Mouse (Mus musculus): ENCODE results near the gene Metap1.

Metap1 gene

DNA sequence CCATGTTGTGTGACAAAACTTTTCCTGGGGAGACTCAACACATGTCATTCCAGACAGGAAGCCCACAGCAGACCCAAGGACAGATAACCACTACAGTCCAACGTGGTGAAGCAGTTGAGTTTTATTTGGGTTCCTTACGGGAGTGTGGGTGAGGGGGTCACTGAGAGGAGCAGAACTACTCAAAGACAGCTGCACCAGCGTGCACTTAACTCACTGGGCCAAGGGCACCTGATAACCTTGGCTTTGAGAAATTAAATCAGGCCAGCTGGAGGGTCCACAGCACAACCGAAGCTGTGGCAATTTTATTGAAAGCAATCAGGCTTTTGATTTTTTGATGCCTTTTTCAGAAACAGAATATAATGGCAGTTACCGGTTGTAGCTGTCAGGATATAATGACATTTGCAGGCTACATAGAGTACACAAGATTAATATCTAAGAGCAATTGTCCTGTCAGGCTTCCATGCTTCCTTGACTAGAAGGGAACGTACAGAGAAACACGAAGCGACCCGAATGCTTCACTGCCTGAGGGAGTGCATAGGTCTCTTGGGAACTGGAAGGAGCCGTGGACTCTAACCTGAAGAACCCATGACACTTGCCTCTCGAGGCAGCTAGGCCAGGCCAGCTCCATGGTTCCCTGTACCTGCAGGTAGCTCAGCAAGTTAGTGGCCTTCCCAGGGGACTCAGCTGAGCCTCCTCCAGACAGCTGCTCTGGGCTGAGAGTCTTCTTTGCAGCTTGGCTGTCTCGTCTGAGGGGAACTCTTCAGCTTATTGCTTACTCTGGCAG lies 41.0 kb downstream of the Metap1 start:
- DNase-seq (ENCODE audit: low spot score) = no peak

DNA sequence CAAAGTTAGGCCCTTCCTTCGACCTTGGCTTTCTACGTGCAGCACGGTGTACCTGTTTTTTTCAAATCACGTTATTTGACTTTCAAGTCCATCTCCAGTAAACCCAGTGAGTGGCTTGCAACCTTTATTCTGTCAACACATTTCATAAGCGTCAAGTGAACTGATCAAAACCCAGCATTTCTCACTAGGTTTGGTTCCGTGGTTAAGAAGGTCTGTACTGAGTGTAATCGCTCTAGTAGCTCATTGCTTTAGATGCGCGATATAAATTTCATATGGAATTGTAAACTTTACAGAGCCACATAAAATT lies 45.9 kb downstream of the Metap1 start:
- no peak for DNase-seq (ENCODE audit: low spot score)

GRCm38 (mm10) chr3:138442612-138443464 lies 46.5 kb downstream of the Metap1 start, which contains the start of gene Adh5:
Adh5 (plus strand) TSS chr3:138443093.
- DNase-seq (ENCODE audit: low spot score) = peak; percentile 96

GRCm38 (mm10) chr3:138442203-138442602 lies 47.1 kb downstream of the Metap1 start:
- no peak for DNase-seq (ENCODE audit: low spot score)

DNA sequence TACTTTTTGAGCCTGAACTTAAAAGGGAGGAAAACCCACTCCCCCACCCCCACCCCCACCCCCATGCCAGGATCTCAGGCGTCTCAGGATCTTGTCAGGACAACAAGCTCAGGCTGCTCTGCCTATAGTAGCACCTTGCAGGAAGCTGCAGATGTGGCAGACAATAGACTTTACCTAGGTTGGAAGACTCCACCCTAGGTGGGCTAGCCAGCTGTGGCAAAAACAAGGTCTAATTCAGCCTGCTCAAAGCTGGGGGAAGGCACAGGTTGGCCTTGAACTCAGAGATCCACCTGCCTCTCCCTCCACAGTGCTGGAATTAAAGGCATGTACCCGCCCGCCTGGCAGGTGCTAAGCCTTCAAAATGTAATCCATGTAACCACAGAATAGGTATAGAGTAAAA lies 50.6 kb downstream of the Metap1 start:
- DNase-seq (ENCODE audit: low spot score) = no peak

GRCm38 (mm10) chr3:138431835-138432234 lies 57.5 kb downstream of the Metap1 start:
- no peak for DNase-seq (ENCODE audit: low spot score)

DNA sequence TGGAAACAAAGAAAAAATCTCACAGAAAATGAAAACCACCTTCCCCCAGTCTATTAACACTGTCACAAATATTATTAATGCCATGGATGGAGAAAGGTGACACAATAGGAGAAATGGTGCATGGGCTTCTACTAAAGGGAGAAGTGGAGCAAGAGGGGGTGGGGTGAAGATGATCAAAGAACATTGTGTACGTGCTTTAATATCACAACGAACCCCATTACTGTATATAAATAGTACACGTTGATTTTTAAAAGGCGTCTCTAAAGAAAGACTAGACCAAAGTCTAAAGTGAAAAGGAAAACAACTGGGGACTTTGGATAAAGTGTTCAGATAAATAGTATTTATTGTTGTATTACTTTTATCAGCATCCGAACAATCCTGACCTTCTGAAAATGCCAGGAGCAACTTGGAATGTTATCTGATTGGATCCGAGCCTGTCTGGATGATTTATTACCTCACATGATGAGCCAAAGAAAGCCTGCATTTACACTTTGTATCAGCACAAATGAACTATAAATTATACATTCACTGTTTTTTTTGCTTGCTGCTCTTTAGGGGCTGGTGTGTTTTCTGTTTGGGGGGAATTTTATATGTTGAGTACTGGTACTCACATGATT lies 58.8 kb downstream of the Metap1 start:
- DNase-seq (ENCODE audit: low spot score) = no peak

DNA sequence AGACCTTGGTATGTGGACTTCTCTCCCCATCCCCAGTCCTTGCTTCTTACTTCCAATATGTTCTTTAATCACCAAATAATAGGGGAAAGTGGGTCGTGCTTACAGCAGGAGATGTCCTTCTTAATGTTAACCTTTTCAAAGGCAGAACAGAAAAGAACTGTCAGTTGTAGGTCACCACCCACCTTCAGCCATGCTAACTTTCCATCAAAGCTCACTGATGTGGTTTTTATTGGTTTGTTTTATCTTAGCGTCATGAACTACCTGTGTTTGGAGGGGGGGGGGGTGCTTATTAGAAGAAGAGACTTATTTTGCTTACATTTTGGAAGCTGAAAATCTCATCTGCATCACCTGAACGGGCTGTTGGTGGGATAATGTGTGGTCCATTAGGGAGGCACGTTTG lies 65.1 kb downstream of the Metap1 start:
- no peak for DNase-seq (ENCODE audit: low spot score)

DNA sequence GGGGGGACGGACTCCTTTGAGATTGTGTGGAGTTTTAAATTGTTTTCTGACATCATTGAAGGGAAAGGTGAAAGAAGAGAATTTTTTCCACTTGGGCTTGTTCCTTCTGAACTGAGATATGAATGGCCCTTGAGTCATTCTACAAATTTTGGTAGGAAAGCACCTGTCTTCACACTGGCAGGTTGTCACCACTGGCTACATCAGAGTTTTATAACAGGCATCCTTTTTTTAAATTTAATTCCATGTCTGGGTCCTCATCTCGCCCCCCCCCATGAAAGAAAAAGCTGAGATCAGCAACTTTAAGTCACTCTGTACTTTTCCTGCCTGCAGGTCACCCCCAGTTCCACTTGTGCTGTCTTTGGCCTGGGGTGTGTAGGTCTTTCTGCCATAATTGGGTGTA lies 65.7 kb downstream of the Metap1 start:
- DNase-seq (ENCODE audit: low spot score) = no peak

DNA sequence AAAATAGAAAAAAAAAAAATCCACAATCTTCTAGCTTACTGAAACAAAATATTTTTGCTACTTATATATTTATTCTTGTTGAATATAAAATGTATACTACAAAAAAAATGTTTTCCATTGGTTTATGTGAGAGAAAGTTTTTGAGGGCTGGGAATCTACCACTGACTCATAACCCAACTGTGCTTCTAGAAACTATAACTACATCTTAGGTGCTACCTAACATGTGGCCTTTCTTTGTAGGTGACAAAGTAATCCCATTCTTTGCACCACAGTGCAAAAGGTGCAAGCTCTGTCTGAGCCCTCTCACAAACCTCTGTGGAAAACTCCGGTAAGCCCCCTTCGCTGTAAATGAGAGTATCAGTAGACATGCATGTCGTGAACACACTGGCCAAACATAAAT lies 68.9 kb downstream of the Metap1 start:
- DNase-seq (ENCODE audit: low spot score) = no peak

DNA sequence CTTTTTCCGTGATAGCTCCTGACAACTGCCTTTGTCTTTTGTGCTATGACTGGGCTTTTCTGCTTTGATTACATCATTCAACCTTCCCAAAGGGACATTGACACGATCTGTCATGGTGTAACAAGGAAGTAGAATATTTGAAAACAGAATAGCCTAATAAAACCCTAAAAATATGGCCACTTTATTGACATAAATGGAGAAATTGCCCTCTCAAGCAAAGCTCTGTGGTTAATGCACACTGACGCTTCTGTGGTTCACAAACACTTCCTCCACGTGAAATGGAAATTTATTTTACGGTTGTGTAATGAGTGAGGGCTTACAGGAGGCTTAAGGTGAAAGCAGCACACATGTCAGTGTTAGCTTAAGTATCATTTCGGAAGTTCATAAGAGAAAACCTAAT lies 69.9 kb downstream of the Metap1 start:
- no peak for DNase-seq (ENCODE audit: low spot score)

DNA sequence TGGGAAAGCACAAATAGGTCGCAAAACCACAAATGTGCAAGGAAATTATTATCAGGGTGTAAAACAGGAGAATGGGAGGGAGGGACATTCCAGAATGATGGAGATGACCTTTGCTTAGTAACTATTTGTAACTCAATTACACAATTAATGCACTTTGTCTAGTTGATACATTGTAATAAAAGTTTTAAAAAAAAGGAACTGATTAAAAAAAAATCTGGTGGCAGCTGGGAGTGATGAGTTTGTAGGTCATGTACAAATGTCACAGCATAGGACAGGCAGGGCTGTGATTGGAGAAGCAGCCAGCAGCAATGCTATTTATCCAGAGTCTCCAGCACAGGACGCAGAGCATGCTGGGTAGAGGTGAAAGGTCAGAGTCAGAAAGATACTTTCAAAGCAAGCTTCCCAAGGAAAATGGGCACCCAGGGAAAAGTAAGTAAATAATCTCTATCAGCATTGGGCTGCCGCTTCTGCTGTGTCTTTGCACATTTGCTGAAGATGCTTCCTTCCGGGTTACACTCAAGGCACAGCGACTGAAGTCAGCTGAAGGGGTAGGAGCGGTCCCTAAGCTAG lies 74.1 kb downstream of the Metap1 start, which contains the start of gene Adh4:
Gene Adh4, plus strand, starts transcription at position 346 of the 570 bp plus-strand sequence.
- DNase-seq (ENCODE audit: low spot score) = peak; percentile 51

GRCm38 (mm10) chr3:138410211-138410610 lies 79.1 kb downstream of the Metap1 start:
- DNase-seq (ENCODE audit: low spot score) = no peak

DNA sequence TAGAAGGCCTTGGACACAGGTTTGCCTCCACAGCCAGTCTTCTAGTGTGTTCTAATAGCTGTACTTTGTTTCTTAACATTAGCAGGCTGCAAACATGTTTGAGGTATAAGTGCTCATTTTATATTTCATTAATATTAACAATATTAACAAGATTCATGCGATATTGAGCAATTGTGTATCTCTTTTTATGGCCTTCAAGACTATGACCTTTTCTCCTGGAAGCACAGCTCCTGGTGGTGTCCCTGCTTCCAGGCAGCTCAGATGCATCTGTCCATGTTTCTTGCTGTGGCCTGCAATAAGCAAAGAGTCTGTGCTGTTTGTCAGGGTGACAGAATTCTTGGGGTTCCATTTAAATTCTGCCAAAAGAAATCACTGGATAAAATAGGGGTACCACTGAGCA lies 79.7 kb downstream of the Metap1 start:
- no peak for DNase-seq (ENCODE audit: low spot score)
